ENCODE assay signal across 25 mouse cellular contexts in genomic region chr13:63886429-63887052, GRCm38 (mm10).
A peak's percentile ranks its signal among the peaks of the same experiment; 100 is the strongest.
DNase-seq lines count a peak whose midpoint lies in the region; ATAC-seq lines count a peak whose summit lies in the region.
"Had no signal": no experiment of that assay in that cellular context is flagged by ENCODE, and none has a peak within 500 bp of the region (broad histone marks: within the 10 kb centered on the region; RNA-seq: fewer than 3 reads in every experiment).

No protein-coding gene starts in this region.

- peak overlapping the region; percentile 74 for H3K27ac ChIP-seq in lung, embryonic 16.5 days (ENCODE audit: low read length)
- H3K27ac ChIP-seq in liver, embryonic 16.5 days (ENCODE audit: low read length): no peak overlapping the region
- H3K27ac ChIP-seq: embryonic facial prominence, embryonic 10.5 days; forebrain, embryonic 15.5 days; hindbrain, embryonic 14.5 days; layer of hippocampus, adult 2 months; left cerebral cortex, adult 2 months; limb, embryonic 12.5 days; neural tube, embryonic 13.5 days had no signal

- DNase-seq in lung, postnatal 10 days: no peak
- DNase-seq in CD4-positive helper T cell, adult 2 months (ENCODE audit: low read depth, low spot score): peak; percentile 62
- peak; percentile 37 for DNase-seq in T-cell, adult 2 months (ENCODE audit: low spot score)
- DNase-seq in gastrocnemius, postnatal 25 days: no peak
- no peak for DNase-seq in right cerebral cortex, postnatal 14 days
- DNase-seq: adrenal gland, adult 8-10 months; B cell, adult 2 months; cerebellum, adult 11-12 months; cerebellum, postnatal 25 days; kidney, postnatal 10 days; lung, postnatal 14 days; right cerebral cortex, postnatal 25 days had no signal

- H3K9me3 ChIP-seq in lung, embryonic 16.5 days (ENCODE audit: control insufficient read depth, low read length): no peaks in the 10 kb centered on the region
- no peaks in the 10 kb centered on the region for H3K9me3 ChIP-seq in liver, embryonic 16.5 days (replicated peaks; ENCODE audit: control insufficient read depth, low read length)
- H3K9me3 ChIP-seq: embryonic facial prominence, embryonic 10.5 days; forebrain, embryonic 15.5 days; G1E; heart, embryonic 12.5 days; limb, embryonic 12.5 days; neural tube, embryonic 13.5 days had no signal

- no peak for ATAC-seq in lung, embryonic 16.5 days (ENCODE audit: low read depth)
- peak; percentile 27; the same call in 1 of the 2 replicates for ATAC-seq in liver, embryonic 16.5 days (ENCODE audit: low read depth)
- ATAC-seq in granulocyte monocyte progenitor cell, adult 5-6 weeks (replicated peaks; ENCODE audit: poor library complexity, severe bottlenecking): no peak
- ATAC-seq: forebrain, embryonic 15.5 days; intestine, postnatal 0 days had no signal

- H3K9ac ChIP-seq in lung, embryonic 16.5 days (ENCODE audit: low read length): no peak overlapping the region
- no peak overlapping the region for H3K9ac ChIP-seq in liver, embryonic 16.5 days (ENCODE audit: low read depth, low read length)
- H3K9ac ChIP-seq: forebrain, embryonic 15.5 days; heart, embryonic 12.5 days; hindbrain, embryonic 14.5 days; limb, embryonic 12.5 days; neural tube, embryonic 13.5 days had no signal

- no peak overlapping the region for H3K4me2 ChIP-seq in lung, embryonic 16.5 days (ENCODE audit: low read depth, low read length)
- no peak overlapping the region for H3K4me2 ChIP-seq in liver, embryonic 16.5 days (ENCODE audit: low read depth, low read length)
- H3K4me2 ChIP-seq: forebrain, embryonic 15.5 days; heart, embryonic 12.5 days; hindbrain, embryonic 14.5 days; limb, embryonic 12.5 days; neural tube, embryonic 13.5 days had no signal

- no peaks in the 10 kb centered on the region for H3K27me3 ChIP-seq in lung, embryonic 16.5 days (ENCODE audit: control insufficient read depth, insufficient read depth, low read depth, low read length)
- H3K27me3 ChIP-seq in liver, embryonic 16.5 days (ENCODE audit: control insufficient read depth, insufficient read depth, low read depth, low read length): no peaks in the 10 kb centered on the region
- H3K27me3 ChIP-seq: forebrain, embryonic 15.5 days; heart, embryonic 12.5 days; limb, embryonic 12.5 days; neural tube, embryonic 13.5 days had no signal

- H3K4me3 ChIP-seq in lung, embryonic 16.5 days (ENCODE audit: low read length): no peak overlapping the region
- H3K4me3 ChIP-seq in liver, embryonic 16.5 days (ENCODE audit: low read depth, low read length): no peak overlapping the region
- H3K4me3 ChIP-seq: embryonic facial prominence, embryonic 10.5 days; forebrain, embryonic 15.5 days; heart, embryonic 12.5 days; layer of hippocampus, adult 2 months; left cerebral cortex, adult 2 months; limb, embryonic 12.5 days; neural tube, embryonic 13.5 days had no signal

- H3K36me3 ChIP-seq in lung, embryonic 16.5 days (ENCODE audit: control insufficient read depth, insufficient read depth, low read length): peaks cover 6% of the 10 kb centered on the region; the same call in 1 of the 2 replicates
- H3K36me3 ChIP-seq in liver, embryonic 16.5 days (ENCODE audit: control insufficient read depth, insufficient read depth): no peaks in the 10 kb centered on the region
- H3K36me3 ChIP-seq: forebrain, embryonic 15.5 days had no signal

- H3K4me1 ChIP-seq in lung, embryonic 16.5 days (replicated peaks; ENCODE audit: control insufficient read depth, insufficient read depth, low read length): peaks cover 7% of the 10 kb centered on the region
- H3K4me1 ChIP-seq in liver, embryonic 16.5 days (ENCODE audit: control insufficient read depth, low read depth, low read length): peaks cover 13% of the 10 kb centered on the region
- H3K4me1 ChIP-seq: embryonic facial prominence, embryonic 10.5 days; forebrain, embryonic 15.5 days; heart, embryonic 12.5 days; neural tube, embryonic 13.5 days had no signal

- WGBS in lung, embryonic 16.5 days: 93% methylated on average over 3 of the region's 3 CpGs
- 36% methylated on average over 3 of the region's 3 CpGs for WGBS in liver, embryonic 16.5 days (ENCODE audit: insufficient replicate concordance)

Comparison
In these comparisons a context has a peak if more than half of its experiments do, and no peak if none do; other contexts are left out.
1. DNase-seq: peak in CD4-positive helper T cell, adult 2 months (single experiment) and T-cell, adult 2 months (single experiment); none in lung, postnatal 10 days (single experiment), gastrocnemius, postnatal 25 days (single experiment) and right cerebral cortex, postnatal 14 days (single experiment).